Mouse (Mus musculus) MEL (cell line): Measurements from ENCODE around the gene Hoxc5. TPM values are rescaled to one million over a fixed set of nuclear protein-coding genes. Genes with fewer than 3 reads are reported as not detected.

Experiments used
- DNase-seq: peaks from one replicate; pipeline ENCODE4 v3.0.0; 2011; ENCODE audit warnings: low read depth, low spot score
- H3K27ac ChIP-seq: 2 replicates; pipeline ENCODE4 v1.5.1; 2012; ENCODE audit warnings: low read depth, mild to moderate bottlenecking, control low read depth, low read length, moderate library complexity; ENCODE audit not compliant: control insufficient read depth
- H3K27me3 ChIP-seq, 2 experiments: fragments of 150-350 bp in 1 of 2; sonication (generic) in 1 of 2; 2 replicates each; pipeline ENCODE4 v1.6.1; 2012; ENCODE audit warnings: low read length in 2 of 2, mild to moderate bottlenecking in 2 of 2, improper control_type of control experiment in 1 of 2, moderate library complexity in 1 of 2; ENCODE audit not compliant: insufficient read depth in 2 of 2, control insufficient read depth in 1 of 2
- H3K36me3 ChIP-seq, 2 experiments: 2 replicates each; pipeline ENCODE4 v1.6.1; 2012 to 2014; ENCODE audit warnings: low read length in 2 of 2, improper control_type of control experiment in 1 of 2, inconsistent platforms in 1 of 2, mild to moderate bottlenecking in 1 of 2; ENCODE audit not compliant: insufficient read depth in 2 of 2, control insufficient read depth in 1 of 2
- H3K4me1 ChIP-seq, 2 experiments: fragments of 150-350 bp in 1 of 2; sonication (generic) in 1 of 2; 2 replicates each; pipeline ENCODE4 v1.6.1; 2012; ENCODE audit warnings: low read length in 2 of 2, improper control_type of control experiment in 1 of 2, mild to moderate bottlenecking in 1 of 2; ENCODE audit not compliant: insufficient read depth in 2 of 2, control insufficient read depth in 1 of 2
- H3K4me3 ChIP-seq, 2 experiments: fragments of 150-350 bp in 1 of 2; sonication (generic) in 1 of 2; 2 replicates each; pipeline ENCODE4 v1.5.1; 2012; ENCODE audit warnings: low read depth in 2 of 2, low read length in 2 of 2, mild to moderate bottlenecking in 2 of 2, moderate library complexity in 2 of 2, control low read depth in 1 of 2, improper control_type of control experiment in 1 of 2; ENCODE audit not compliant: control insufficient read depth in 1 of 2, insufficient read depth in 1 of 2
- H3K79me2 ChIP-seq: 2 replicates; pipeline ENCODE4 v1.6.1; 2012; ENCODE audit warnings: mild to moderate bottlenecking, low read length, moderate library complexity; ENCODE audit not compliant: control insufficient read depth, poor library complexity, insufficient read depth
- H3K9ac ChIP-seq: 2 replicates; pipeline ENCODE4 v1.6.1; 2012; ENCODE audit warnings: low read depth, mild to moderate bottlenecking, control low read depth, low read length, moderate library complexity; ENCODE audit not compliant: control insufficient read depth, poor library complexity, severe bottlenecking
- H3K9me3 ChIP-seq: fragments of 150-350 bp; sonication (generic); replicated peaks from 2 replicates; pipeline ENCODE4 v1.6.1; 2012; ENCODE audit warnings: mild to moderate bottlenecking, low read length, improper control_type of control experiment, moderate library complexity; ENCODE audit not compliant: insufficient read depth
- BHLHE40 ChIP-seq: IDR thresholded peaks from 2 replicates; pipeline ENCODE4 v1.6.1; 2012; ENCODE audit warnings: low read depth, mild to moderate bottlenecking, inconsistent platforms, low read length, improper control_type of control experiment, borderline replicate concordance
- CTCF ChIP-seq, 3 experiments: IDR thresholded peaks in 2 of 3; conservative IDR thresholded peaks in 1 of 3; 2 replicates each; pipeline ENCODE4 v1.5.1; 2011 to 2012; ENCODE audit warnings: low read length in 3 of 3, low read depth in 2 of 3, mild to moderate bottlenecking in 2 of 3, improper control_type of control experiment in 1 of 3, inconsistent platforms in 1 of 3, mixed read lengths in 1 of 3, moderate library complexity in 1 of 3; ENCODE audit not compliant: control insufficient read depth in 1 of 3, insufficient read depth in 1 of 3, poor library complexity in 1 of 3, severe bottlenecking in 1 of 3
- E2F4 ChIP-seq: IDR thresholded peaks from 2 replicates; pipeline ENCODE4 v1.6.1; 2011; ENCODE audit warnings: low read depth, low read length, improper control_type of control experiment, borderline replicate concordance
- EP300 ChIP-seq, 2 experiments: IDR thresholded peaks; 2 replicates each; pipeline ENCODE4 v1.6.1; 2011; ENCODE audit warnings: improper control_type of control experiment in 2 of 2, low read length in 2 of 2, low read depth in 1 of 2, mild to moderate bottlenecking in 1 of 2
- ETS1 ChIP-seq: IDR thresholded peaks from 2 replicates; pipeline ENCODE4 v1.6.1; 2012; ENCODE audit warnings: low read depth, mild to moderate bottlenecking, inconsistent platforms, low read length, improper control_type of control experiment, moderate library complexity
- GABPA ChIP-seq: IDR thresholded peaks from 2 replicates; pipeline ENCODE4 v1.6.1; 2012; ENCODE audit warnings: low read depth, mild to moderate bottlenecking, inconsistent platforms, low read length, improper control_type of control experiment, moderate library complexity
- HCFC1 ChIP-seq: IDR thresholded peaks from 2 replicates; pipeline ENCODE4 v1.6.1; 2012; ENCODE audit warnings: low read depth, mild to moderate bottlenecking, inconsistent platforms, low read length, improper control_type of control experiment, moderate library complexity
- JUND ChIP-seq: IDR thresholded peaks from 2 replicates; pipeline ENCODE4 v1.6.1; 2011; ENCODE audit warnings: low read depth, mild to moderate bottlenecking, improper control_type of control experiment, low read length
- MAX ChIP-seq: IDR thresholded peaks from 2 replicates; pipeline ENCODE4 v1.6.1; 2011; ENCODE audit warnings: low read length, improper control_type of control experiment
- MAZ ChIP-seq: IDR thresholded peaks from 2 replicates; pipeline ENCODE4 v1.6.1; 2012; ENCODE audit warnings: low read depth, mild to moderate bottlenecking, inconsistent platforms, low read length, improper control_type of control experiment
- MXI1 ChIP-seq: IDR thresholded peaks from 2 replicates; pipeline ENCODE4 v1.6.1; 2011; ENCODE audit warnings: mild to moderate bottlenecking, low read depth, low read length, improper control_type of control experiment
- MYB ChIP-seq: IDR thresholded peaks from 2 replicates; pipeline ENCODE4 v1.6.1; 2011; ENCODE audit warnings: mild to moderate bottlenecking, low read depth, low read length, improper control_type of control experiment
- NRF1 ChIP-seq: IDR thresholded peaks from 2 replicates; pipeline ENCODE4 v1.6.1; 2014; ENCODE audit warnings: low read depth, mild to moderate bottlenecking, inconsistent platforms, low read length, improper control_type of control experiment, moderate library complexity; ENCODE audit not compliant: poor library complexity, insufficient read depth, severe bottlenecking
- POLR2A ChIP-seq, 2 experiments: IDR thresholded peaks; 2 replicates each; pipeline ENCODE4 v1.6.1; 2011 to 2012; ENCODE audit warnings: low read length in 2 of 2, mild to moderate bottlenecking in 2 of 2, control low read depth in 1 of 2, improper control_type of control experiment in 1 of 2, low read depth in 1 of 2, moderate library complexity in 1 of 2; ENCODE audit not compliant: control insufficient read depth in 1 of 2, insufficient read depth in 1 of 2, poor library complexity in 1 of 2
- POLR2AphosphoS2 ChIP-seq: IDR thresholded peaks from 2 replicates; pipeline ENCODE4 v1.6.1; 2011; ENCODE audit warnings: low read length, improper control_type of control experiment
- POLR2AphosphoS5 ChIP-seq: IDR thresholded peaks from 2 replicates; pipeline ENCODE4 v1.6.1; 2012; ENCODE audit warnings: low read depth, borderline replicate concordance, mild to moderate bottlenecking, inconsistent platforms, low read length, moderate library complexity, mixed read lengths
- RAD21 ChIP-seq: IDR thresholded peaks from 2 replicates; pipeline ENCODE4 v1.6.1; 2011; ENCODE audit warnings: mild to moderate bottlenecking, low read depth, low read length, improper control_type of control experiment
- RCOR1 ChIP-seq: IDR thresholded peaks from 2 replicates; pipeline ENCODE4 v1.6.1; 2012; ENCODE audit warnings: low read depth, mild to moderate bottlenecking, inconsistent platforms, low read length, improper control_type of control experiment
- SIN3A ChIP-seq: IDR thresholded peaks from 2 replicates; pipeline ENCODE4 v1.6.1; 2012; ENCODE audit warnings: low read length, improper control_type of control experiment, inconsistent platforms
- SMC3 ChIP-seq: IDR thresholded peaks from 2 replicates; pipeline ENCODE4 v1.6.1; 2011; ENCODE audit warnings: low read depth, low read length, improper control_type of control experiment
- TAL1 ChIP-seq: IDR thresholded peaks from 2 replicates; pipeline ENCODE4 v1.6.1; 2012; ENCODE audit warnings: mild to moderate bottlenecking, inconsistent platforms, low read length, moderate library complexity, mixed read lengths
- TBP ChIP-seq: IDR thresholded peaks from 2 replicates; pipeline ENCODE4 v1.8.0; 2011; ENCODE audit warnings: low read depth, low read length, improper control_type of control experiment
- USF1 ChIP-seq: IDR thresholded peaks from 2 replicates; pipeline ENCODE4 v1.6.1; 2014; ENCODE audit warnings: low read depth, mild to moderate bottlenecking, inconsistent platforms, low read length, improper control_type of control experiment, moderate library complexity
- ZC3H11A ChIP-seq: IDR thresholded peaks from 2 replicates; pipeline ENCODE4 v1.6.1; 2012; ENCODE audit warnings: low read depth, mild to moderate bottlenecking, inconsistent platforms, low read length, improper control_type of control experiment
- ZKSCAN1 ChIP-seq: IDR thresholded peaks from 2 replicates; pipeline ENCODE4 v1.6.1; 2012; ENCODE audit warnings: low read depth, mild to moderate bottlenecking, inconsistent platforms, low read length, improper control_type of control experiment, moderate library complexity
- ZNF384 ChIP-seq: IDR thresholded peaks from 2 replicates; pipeline ENCODE4 v1.6.1; 2012; ENCODE audit warnings: low read depth, mild to moderate bottlenecking, inconsistent platforms, low read length, improper control_type of control experiment
- polyA plus RNA-seq, 2 experiments: library from polyadenylated mRNA; stranded (reverse) in 1 of 2; unstranded in 1 of 2; fragments of >175 nt in 1 of 2; fragments of >200 nt in 1 of 2; gene quantifications; 2 replicates each; pipeline versions ENCODE4 v1.2.1 to v1.2.4; 2012; ENCODE audit warnings: low replicate concordance in 2 of 2, low read depth in 1 of 2; ENCODE audit not compliant: insufficient read length in 2 of 2, insufficient read depth in 1 of 2, missing spikeins in 1 of 2
- total RNA-seq: library from RNA; depleted of rRNA; stranded (reverse); fragments of 300-350 nt; gene quantifications from 2 replicates; pipeline ENCODE4 v1.2.3, GENCODE M21; 2012

The Hoxc5 gene
- total and polyA plus RNA-seq, 3 experiments, result 0.46 to 3.0 TPM; not detected in 1

GRCm38 (mm10) chr15:102996548-102996947 lies 29.3 kb downstream of the Hoxc5 start:
- Histone ChIP-seq H3K4me1 (peaks cover 6 to 16% of the 10 kb centered on the region in 2 experiments; a peak in 3 of 4 replicates), H3K27me3 (no peaks in the 10 kb centered on the region), H3K79me2 (peaks cover 17% of the 10 kb centered on the region), H3K4me3 (no peak overlapping the region), H3K36me3 (peaks cover 0 to 14% of the 10 kb centered on the region in 2 experiments; a peak in 2 of 4 replicates), H3K27ac (no peak overlapping the region), H3K9ac (peak overlapping the region; percentile 98; the same call in 1 of the 2 replicates), H3K9me3 (no peaks in the 10 kb centered on the region)
- no peak for DNase-seq
- no peak for TF ChIP-seq GABPA
- TF ChIP-seq TAL1, result no peak
- TF ChIP-seq ZNF384, result no peak
- TF ChIP-seq ZC3H11A, result no peak
- TF ChIP-seq E2F4, result no peak
- no peak for TF ChIP-seq MYB
- TF ChIP-seq NRF1, result no peak
- no peak for TF ChIP-seq BHLHE40
- no peak for TF ChIP-seq MAZ
- no peak for TF ChIP-seq SIN3A
- TF ChIP-seq ZKSCAN1, result no peak
- no peak for TF ChIP-seq JUND
- no peak for TF ChIP-seq MAX
- TF ChIP-seq ETS1, result no peak
- no peak for TF ChIP-seq POLR2AphosphoS5
- TF ChIP-seq CTCF (IDR thresholded peaks at IDR 0.05 in 2 of 3, conservative IDR thresholded peaks at IDR 0.05 in 1 of 3; ENCODE audit: control insufficient read depth in 1 of 3, insufficient read depth in 1 of 3, low read depth in 2 of 3, low read length in 3 of 3, poor library complexity in 1 of 3, severe bottlenecking in 1 of 3), result no peak
- no peak for TF ChIP-seq SMC3
- no peak for TF ChIP-seq EP300 (IDR thresholded peaks at IDR 0.05; ENCODE audit: low read depth in 1 of 2, low read length in 2 of 2)
- no peak for TF ChIP-seq TBP
- TF ChIP-seq USF1, result no peak

GRCm38 (mm10) chr15:102997431-102997830 lies 30.2 kb downstream of the Hoxc5 start:
- Histone ChIP-seq H3K9me3 (no peaks in the 10 kb centered on the region), H3K4me1 (peaks cover 9 to 25% of the 10 kb centered on the region in 2 experiments), H3K27me3 (no peaks in the 10 kb centered on the region), H3K36me3 (peaks cover 0 to 23% of the 10 kb centered on the region in 2 experiments; a peak in 2 of 4 replicates), H3K27ac (peak overlapping the region; percentile 99), H3K79me2 (peaks cover 24% of the 10 kb centered on the region), H3K4me3 (peak overlapping the region; percentile 68), H3K9ac (peak overlapping the region; percentile 98)
- TF ChIP-seq RCOR1 (no peak), POLR2AphosphoS2 (no peak), RAD21 (no peak), BHLHE40 (no peak), MAZ (peak; percentile 43; the same call in 1 of the 2 replicates), USF1 (no peak), MXI1 (peak; percentile 11; the same call in 1 of the 2 replicates), POLR2A (IDR thresholded peaks at IDR 0.05; ENCODE audit: control insufficient read depth in 1 of 2, insufficient read depth in 1 of 2, low read depth in 1 of 2, low read length in 2 of 2, poor library complexity in 1 of 2) (no peak), GABPA (no peak), HCFC1 (no peak)
- peak; percentile 57 for DNase-seq
